Mouse (Mus musculus) ovary, adult 2 months (tissue): ENCODE data around the gene Cnksr2. TPM values are rescaled to one million over a fixed set of nuclear protein-coding genes. Genes with fewer than 3 reads are reported as not detected.

Experiments
- polyA plus RNA-seq: library from polyadenylated mRNA; depleted of rRNA; stranded (reverse); fragments of >200 nt; gene quantifications from 2 replicates; pipeline ENCODE4 v1.2.3, GENCODE M21; 2012; rRNA removed

The Cnksr2 gene
- polyA plus RNA-seq, result 0.09 and 0.13 TPM in 2 replicates

GRCm38 (mm10) chrX:158043057-158043843 lies at the start of gene Cnksr2:
Gene Cnksr2 (minus strand): TSS chrX:158043294.

GRCm38 (mm10) chrX:157818207-157818920 lies 224.7 kb downstream of the Cnksr2 start, which contains the start of gene Klhl34:
Gene Klhl34 (plus strand): TSS chrX:157818435.

Other genes starting within 250 kb of the Cnksr2 start
- not detected in 2 replicates for gene Klhl34, start 224.9 kb downstream of the Cnksr2 start, polyA plus RNA-seq